Mouse (Mus musculus) stomach, postnatal 0 days (tissue): ENCODE measurements at regions not wholly inside any gene's neighbourhood (a gene's known extent, or its start where the extent isn't known, plus 50 kb on each side); places are given as distances from the start of the nearest gene placed in this dataset.

ENCODE experiments used
- ATAC-seq: fragments of 200-750 bp; cut with Nextera tagmentation; 2 replicates; pipeline ENCODE4 v1.8.0; 2017; ENCODE audit not compliant: low FRiP score, low TSS enrichment
- DNase-seq: peaks from one replicate; pipeline ENCODE4 v3.0.0-alpha.2; 2016; ENCODE audit warnings: low spot score
- H3K27ac ChIP-seq: fragments of 300-500 bp; sonication (generic); replicated peaks from 2 replicates; pipeline ENCODE4 v1.5.1; 2014; ENCODE audit warnings: mild to moderate bottlenecking, control low read depth
- H3K27me3 ChIP-seq: fragments of 300-500 bp; sonication (generic); 2 replicates; pipeline ENCODE4 v1.6.1; 2014; ENCODE audit warnings: low read length; ENCODE audit not compliant: control insufficient read depth, insufficient read depth
- H3K36me3 ChIP-seq: fragments of 300-500 bp; sonication (generic); 2 replicates; pipeline ENCODE4 v1.6.1; 2014; ENCODE audit warnings: low read length, mixed read lengths; ENCODE audit not compliant: control insufficient read depth, insufficient read depth
- H3K4me1 ChIP-seq: fragments of 300-500 bp; sonication (generic); replicated peaks from 2 replicates; pipeline ENCODE4 v1.6.1; 2014; ENCODE audit warnings: antibody characterized with exemption; ENCODE audit not compliant: control insufficient read depth, insufficient read depth
- H3K4me2 ChIP-seq: fragments of 300-500 bp; sonication (generic); replicated peaks from 2 replicates; pipeline ENCODE4 v1.6.1; 2014; ENCODE audit warnings: low read depth, mild to moderate bottlenecking, control low read depth, moderate library complexity
- H3K4me3 ChIP-seq: fragments of 300-500 bp; sonication (generic); 2 replicates; pipeline ENCODE4 v1.5.1; 2014; ENCODE audit warnings: low read depth, low read length, control low read depth
- H3K9ac ChIP-seq: fragments of 300-500 bp; sonication (generic); 2 replicates; pipeline ENCODE4 v1.6.1; 2014; ENCODE audit warnings: mild to moderate bottlenecking, low read length, control low read depth, mixed read lengths
- H3K9me3 ChIP-seq: fragments of 300-500 bp; sonication (generic); 2 replicates; pipeline ENCODE4 v1.6.1; 2016; ENCODE audit warnings: low read length; ENCODE audit not compliant: control insufficient read depth
- CTCF ChIP-seq: IDR thresholded peaks from 2 replicates; pipeline ENCODE4 v1.5.1; 2016; ENCODE audit warnings: antibody characterized with exemption, low read depth, mild to moderate bottlenecking, moderate library complexity
- EP300 ChIP-seq: optimal IDR thresholded peaks from 2 replicates; pipeline ENCODE3; 2016; ENCODE audit warnings: antibody characterized with exemption
- WGBS: fragments of 180-500 bp; shearing (Covaris S2); extraction: QIAGEN DNeasy Blood & Tissue Kit; methylation state at CpG from one replicate; pipeline ENCODE4 v1.1.7; 2014; 5-methylcytosine and 5-hydroxymethylcytosine counted together

GRCm38 (mm10) chr3:138626230-138626629 lies 100.3 kb downstream of the Eif4e start:
- H3K9ac ChIP-seq: no peak overlapping the region
- H3K4me2 ChIP-seq: no peak overlapping the region
- no peak for DNase-seq
- no peaks in the 10 kb centered on the region for H3K36me3 ChIP-seq
- no peaks in the 10 kb centered on the region for H3K9me3 ChIP-seq
- no peak for TF ChIP-seq EP300
- TF ChIP-seq CTCF: no peak
- H3K27ac ChIP-seq: no peak overlapping the region
- WGBS: 83% methylated on average over 4 of the region's 4 CpGs
- no peaks in the 10 kb centered on the region for H3K4me1 ChIP-seq
- H3K27me3 ChIP-seq: no peaks in the 10 kb centered on the region
- no peak overlapping the region for H3K4me3 ChIP-seq
- no peak for ATAC-seq

- H3K4me3 ChIP-seq: no peak overlapping the region
- H3K36me3 ChIP-seq: no peaks in the 10 kb centered on the region
- H3K9me3 ChIP-seq: no peaks in the 10 kb centered on the region
- no peak overlapping the region for H3K27ac ChIP-seq
- 84% methylated on average over 13 of the region's 13 CpGs for WGBS
- no peak overlapping the region for H3K4me2 ChIP-seq
- no peak overlapping the region for H3K9ac ChIP-seq
- ATAC-seq: no peak
- no peak for DNase-seq
- H3K4me1 ChIP-seq: no peaks in the 10 kb centered on the region
- no peak for TF ChIP-seq EP300
- no peak for TF ChIP-seq CTCF
- H3K27me3 ChIP-seq: no peaks in the 10 kb centered on the region
These were observed 104.3 kb downstream of the Eif4e start for GRCm38 (mm10) chr3:138630231-138630630.

- H3K9me3 ChIP-seq: no peaks in the 10 kb centered on the region
- no peaks in the 10 kb centered on the region for H3K27me3 ChIP-seq
- no peaks in the 10 kb centered on the region for H3K36me3 ChIP-seq
- no peak for ATAC-seq
- no peak overlapping the region for H3K4me3 ChIP-seq
- no peak overlapping the region for H3K4me2 ChIP-seq
- H3K4me1 ChIP-seq: no peaks in the 10 kb centered on the region
- H3K27ac ChIP-seq: no peak overlapping the region
- TF ChIP-seq CTCF: no peak
- WGBS: 62% methylated on average over 2 of the region's 2 CpGs
- DNase-seq: no peak
- H3K9ac ChIP-seq: no peak overlapping the region
These were observed 106.1 kb downstream of the Eif4e start for GRCm38 (mm10) chr3:138632086-138632485.

- no peak overlapping the region for H3K4me3 ChIP-seq
- TF ChIP-seq CTCF (peak; percentile 73), EP300 (no peak)
- DNase-seq: peak; percentile 22
- H3K9ac ChIP-seq: no peak overlapping the region
- ATAC-seq: no peak
- H3K27me3 ChIP-seq: no peaks in the 10 kb centered on the region
- no peak overlapping the region for H3K4me2 ChIP-seq
- WGBS: 97% methylated on average over 1 of the region's 1 CpGs
- no peaks in the 10 kb centered on the region for H3K9me3 ChIP-seq
- H3K27ac ChIP-seq: no peak overlapping the region
- H3K36me3 ChIP-seq: no peaks in the 10 kb centered on the region
- H3K4me1 ChIP-seq: peaks cover 5% of the 10 kb centered on the region; the same call in 1 of the 2 replicates
These were observed 100.0 kb upstream of the Tspan5 start for GRCm38 (mm10) chr3:138642026-138642425.

GRCm38 (mm10) chr3:138643951-138644285 lies 98.1 kb upstream of the Tspan5 start:
- no peak for TF ChIP-seq EP300
- TF ChIP-seq CTCF: no peak
- DNase-seq (no peak), ATAC-seq (no peak)
- peak overlapping the region; percentile 58 for H3K4me2 ChIP-seq
- H3K9ac ChIP-seq: peak overlapping the region; percentile 43; the same call in 1 of the 2 replicates
- no peaks in the 10 kb centered on the region for H3K27me3 ChIP-seq
- no peaks in the 10 kb centered on the region for H3K36me3 ChIP-seq
- H3K9me3 ChIP-seq: no peaks in the 10 kb centered on the region
- peak overlapping the region; percentile 31 for H3K4me3 ChIP-seq
- WGBS: 28% methylated on average over 15 of the region's 15 CpGs
- H3K4me1 ChIP-seq: peaks cover 5% of the 10 kb centered on the region; the same call in 1 of the 2 replicates
- peak overlapping the region; percentile 61; the same call in 1 of the 2 replicates for H3K27ac ChIP-seq

GRCm38 (mm10) chr3:138644286-138644951 lies 97.6 kb upstream of the Tspan5 start:
- 5% methylated on average over 19 of the region's 19 CpGs for WGBS
- H3K27ac ChIP-seq: peak overlapping the region; percentile 61; the same call in 1 of the 2 replicates

More at GRCm38 (mm10) chr3:138644286-138644951, 97.6 kb upstream of the Tspan5 start:
- ATAC-seq (peak; percentile 64), DNase-seq (peak; percentile 45)
- TF ChIP-seq EP300: no peak
- no peak for TF ChIP-seq CTCF
- Histone ChIP-seq H3K4me1 (peaks cover 5% of the 10 kb centered on the region; the same call in 1 of the 2 replicates), H3K4me2 (peak overlapping the region; percentile 58), H3K9me3 (no peaks in the 10 kb centered on the region), H3K4me3 (peak overlapping the region; percentile 31), H3K27me3 (no peaks in the 10 kb centered on the region), H3K9ac (peak overlapping the region; percentile 43; the same call in 1 of the 2 replicates), H3K36me3 (no peaks in the 10 kb centered on the region)
